In genomic region chr11:72354971-72355728, GRCm38 (mm10) we compare ENCODE assay signal across 8 mouse cellular contexts. TPM values are rescaled to one million over a fixed set of nuclear protein-coding genes. Genes with fewer than 3 reads are reported as not detected.
DNase-seq lines count a peak whose midpoint lies in the region; ATAC-seq lines count a peak whose summit lies in the region.

No protein-coding gene starts in this region.

- H3K36me3 ChIP-seq in limb, embryonic 15.5 days = no peaks in the 10 kb centered on the region
- no peaks in the 10 kb centered on the region for H3K36me3 ChIP-seq in midbrain, embryonic 16.5 days (ENCODE audit: control insufficient read depth, insufficient read depth, low read length)

- no peak overlapping the region for H3K27ac ChIP-seq in limb, embryonic 15.5 days
- no peak overlapping the region for H3K27ac ChIP-seq in midbrain, embryonic 16.5 days (ENCODE audit: low read length)

- H3K9ac ChIP-seq in limb, embryonic 15.5 days = no peak overlapping the region
- H3K9ac ChIP-seq in midbrain, embryonic 16.5 days (ENCODE audit: low read depth, low read length) = no peak overlapping the region

- H3K27me3 ChIP-seq in limb, embryonic 15.5 days = no peaks in the 10 kb centered on the region
- no peaks in the 10 kb centered on the region for H3K27me3 ChIP-seq in midbrain, embryonic 16.5 days (ENCODE audit: control insufficient read depth, insufficient read depth, low read depth, low read length)

- no peaks in the 10 kb centered on the region for H3K9me3 ChIP-seq in limb, embryonic 15.5 days
- no peaks in the 10 kb centered on the region for H3K9me3 ChIP-seq in midbrain, embryonic 16.5 days (replicated peaks; ENCODE audit: control insufficient read depth, low read length, poor library complexity, severe bottlenecking)

- H3K4me2 ChIP-seq in limb, embryonic 15.5 days = peak overlapping the region; percentile 38
- peak overlapping the region; percentile 7; the same call in 1 of the 2 replicates for H3K4me2 ChIP-seq in midbrain, embryonic 16.5 days (ENCODE audit: low read length)

- no peak overlapping the region for H3K4me3 ChIP-seq in limb, embryonic 15.5 days
- H3K4me3 ChIP-seq in midbrain, embryonic 16.5 days (ENCODE audit: low read depth, low read length) = no peak overlapping the region

- ATAC-seq in CD4-positive, CD25-positive, alpha-beta regulatory T cell, adult 4 months = no peak
- ATAC-seq in limb, embryonic 15.5 days (ENCODE audit: insufficient number of reproducible peaks, low FRiP score, low TSS enrichment, low read depth) = no peak
- ATAC-seq in midbrain, embryonic 16.5 days = no peak

- DNase-seq in CD4-positive, CD25-positive, alpha-beta regulatory T cell, adult 2 months (ENCODE audit: low read depth, low spot score) = peak; percentile 73
- peak; percentile 81 for DNase-seq in embryo, embryonic 11 days
- peak; percentile 95 for DNase-seq in heart, adult 11 months
- peak; percentile 76 for DNase-seq in kidney, adult 18-20 months
- DNase-seq in spleen, postnatal 4 days (ENCODE audit: low spot score in 2 of 2) = peak; percentile 60 to 89

- WGBS in limb, embryonic 15.5 days = 18% methylated on average over 20 of the region's 20 CpGs
- WGBS in midbrain, embryonic 16.5 days = 28% methylated on average over 20 of the region's 20 CpGs

- 0 out of 2 replicates have a peak, but pooled peaks cover 7% of the 10 kb centered on the region for H3K4me1 ChIP-seq in limb, embryonic 15.5 days
- no peaks in the 10 kb centered on the region for H3K4me1 ChIP-seq in midbrain, embryonic 16.5 days (ENCODE audit: control insufficient read depth, insufficient read depth, low read length)

RNA-seq across cellular contexts. Expression of gene Tekt1, which starts 7.1 kb away (rescaled TPM):
- not detected for polyA plus RNA-seq in CD4-positive, CD25-positive, alpha-beta regulatory T cell, adult 4 months (2017; shearing (Covaris generic))
- polyA plus RNA-seq in limb, embryonic 15.5 days (2015; fragmentation: Nextera tagmentation; extraction: Ambion mirVana) = 1.5 and 1.6 TPM in 2 replicates
- 11.1 and 13.5 TPM in 2 replicates for polyA plus RNA-seq in midbrain, embryonic 16.5 days (2015; fragmentation: Nextera tagmentation; extraction: Ambion mirVana)

RNA-seq across cellular contexts. Expression of gene Fbxo39, which starts 40.9 kb away (rescaled TPM):
- under 1 TPM in 1 of 2 experiments, not detected in 1; 0.96 TPM for polyA plus RNA-seq in CD4-positive, CD25-positive, alpha-beta regulatory T cell, adult 4 months (2017; shearing (Covaris generic))
- polyA plus RNA-seq in limb, embryonic 15.5 days (2015; fragmentation: Nextera tagmentation; extraction: Ambion mirVana) = not detected in 2 replicates
- not detected in 2 replicates for polyA plus RNA-seq in midbrain, embryonic 16.5 days (2015; fragmentation: Nextera tagmentation; extraction: Ambion mirVana)

RNA-seq across cellular contexts. Expression of gene Xaf1, which starts 53.7 kb away (rescaled TPM):
- 100 to 1,000 TPM in 1 of 2 experiments, 10 to 100 TPM in 1; 97.3 to 116 TPM for polyA plus RNA-seq in CD4-positive, CD25-positive, alpha-beta regulatory T cell, adult 4 months (2017; shearing (Covaris generic))
- 3.2 and 3.5 TPM in 2 replicates for polyA plus RNA-seq in limb, embryonic 15.5 days (2015; fragmentation: Nextera tagmentation; extraction: Ambion mirVana)
- polyA plus RNA-seq in midbrain, embryonic 16.5 days (2015; fragmentation: Nextera tagmentation; extraction: Ambion mirVana) = 1.0 and 2.2 TPM in 2 replicates

RNA-seq across cellular contexts. Expression of gene Smtnl2, which starts 56.4 kb away (rescaled TPM):
- under 1 TPM in 1 of 2 experiments, not detected in 1; 0.23 TPM for polyA plus RNA-seq in CD4-positive, CD25-positive, alpha-beta regulatory T cell, adult 4 months (2017; shearing (Covaris generic))
- 85.0 and 97.2 TPM in 2 replicates for polyA plus RNA-seq in limb, embryonic 15.5 days (2015; fragmentation: Nextera tagmentation; extraction: Ambion mirVana)
- polyA plus RNA-seq in midbrain, embryonic 16.5 days (2015; fragmentation: Nextera tagmentation; extraction: Ambion mirVana) = 10.3 and 12.2 TPM in 2 replicates

Comparison
In these comparisons a context has a peak if more than half of its experiments do, and no peak if none do; other contexts are left out.
1. RNA of gene Xaf1, which starts 53.7 kb away (polyA plus RNA-seq): 97.3 to 116 TPM in CD4-positive, CD25-positive, alpha-beta regulatory T cell, adult 4 months; 3.2 to 3.5 TPM in limb, embryonic 15.5 days and 1.0 to 2.2 TPM in midbrain, embryonic 16.5 days; every median in the first group is over 10 times any median in the second.
2. Peak in every context shown above with its lines, with median percentiles within 50 percentile points of each other: DNase-seq.